Comparison of ENCODE assay signal across 13 mouse cellular contexts in the genomic region with DNA sequence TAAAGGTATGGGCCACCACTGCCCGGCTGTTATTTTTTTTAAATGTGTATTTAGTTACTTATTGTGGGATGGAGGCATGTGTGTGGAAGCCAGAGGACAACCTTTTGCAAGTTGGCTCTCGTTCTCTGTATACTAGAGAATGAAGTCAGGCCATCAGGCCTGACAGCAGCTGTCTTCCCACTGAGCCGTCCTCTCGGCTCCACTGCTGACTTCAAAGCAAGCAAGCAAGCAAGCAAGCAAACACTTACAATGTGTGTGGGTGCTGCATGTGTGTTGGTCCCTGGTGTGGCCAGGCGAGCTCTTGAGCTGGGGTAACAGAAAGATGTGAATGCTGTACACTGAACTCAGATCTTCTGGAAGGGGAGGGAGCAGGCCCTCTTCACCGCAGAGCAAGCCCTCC. TPM values are rescaled to one million over a fixed set of nuclear protein-coding genes. Genes with fewer than 3 reads are reported as not detected.
DNase-seq lines count a peak whose midpoint lies in the region; ATAC-seq and TF ChIP-seq lines count a peak whose summit lies in the region.
"Had no signal": no experiment of that assay in that cellular context is flagged by ENCODE, and none has a peak within 500 bp of the region (broad histone marks: within the 10 kb centered on the region; RNA-seq: fewer than 3 reads in every experiment).

No protein-coding gene starts in this region.

- 88% methylated on average over 6 of the region's 6 CpGs for WGBS in forebrain, embryonic 10.5 days
- 82% methylated on average over 6 of the region's 6 CpGs for WGBS in forebrain, embryonic 13.5 days
- 61% methylated on average over 6 of the region's 6 CpGs for WGBS in heart, embryonic 15.5 days
- 68% methylated on average over 6 of the region's 6 CpGs for WGBS in lung, embryonic 15.5 days
- WGBS in olfactory bulb, adult 2 months: 45% methylated on average over 6 of the region's 6 CpGs

- H3K4me1 ChIP-seq in forebrain, embryonic 10.5 days: peaks cover 23% of the 10 kb centered on the region
- peaks cover 20% of the 10 kb centered on the region for H3K4me1 ChIP-seq in forebrain, embryonic 13.5 days
- H3K4me1 ChIP-seq in heart, embryonic 15.5 days (replicated peaks): peaks cover 46% of the 10 kb centered on the region
- 0 out of 2 replicates have a peak, but pooled peaks cover 17% of the 10 kb centered on the region for H3K4me1 ChIP-seq in lung, embryonic 15.5 days
- peaks cover 32% of the 10 kb centered on the region for H3K4me1 ChIP-seq in olfactory bulb, adult 2 months (ENCODE audit: control insufficient read depth, insufficient read depth, low read length)

- TF ChIP-seq CTCF in olfactory bulb, adult 2 months (IDR thresholded peaks at IDR 0.05; ENCODE audit: insufficient read depth, low read depth, low read length): no peak

- no peaks in the 10 kb centered on the region; the same call in 1 of the 2 replicates for H3K9me3 ChIP-seq in forebrain, embryonic 10.5 days
- H3K9me3 ChIP-seq in forebrain, embryonic 13.5 days (replicated peaks): 0 out of 2 replicates have a peak, but pooled peaks cover 8% of the 10 kb centered on the region
- H3K9me3 ChIP-seq in heart, embryonic 15.5 days (replicated peaks): no peaks in the 10 kb centered on the region
- no peaks in the 10 kb centered on the region for H3K9me3 ChIP-seq in lung, embryonic 15.5 days
- H3K9me3 ChIP-seq: liver, embryonic 13.5 days; neural tube, embryonic 12.5 days had no signal

- no peak overlapping the region for H3K9ac ChIP-seq in forebrain, embryonic 13.5 days
- H3K9ac ChIP-seq in heart, embryonic 15.5 days: no peak overlapping the region
- no peak overlapping the region for H3K9ac ChIP-seq in lung, embryonic 15.5 days
- H3K9ac ChIP-seq: liver, embryonic 13.5 days; neural tube, embryonic 12.5 days had no signal

- ATAC-seq in forebrain, embryonic 13.5 days: no peak
- no peak for ATAC-seq in heart, embryonic 15.5 days (replicated peaks; ENCODE audit: insufficient number of reproducible peaks, insufficient read depth, low FRiP score, low read depth)
- ATAC-seq in lung, embryonic 15.5 days (ENCODE audit: borderline replicate concordance, extremely low read depth, low FRiP score, low TSS enrichment): no peak
- ATAC-seq in megakaryocyte progenitor cell, adult 5-6 weeks (replicated peaks; ENCODE audit: poor library complexity): no peak
- ATAC-seq: midbrain, embryonic 16.5 days had no signal

- no peak for TF ChIP-seq POLR2A in olfactory bulb, adult 2 months (IDR thresholded peaks at IDR 0.05; ENCODE audit: insufficient read depth, low read depth, low read length)

- H3K36me3 ChIP-seq in forebrain, embryonic 10.5 days (replicated peaks): peaks cover 37% of the 10 kb centered on the region
- H3K36me3 ChIP-seq in forebrain, embryonic 13.5 days (ENCODE audit: poor library complexity, severe bottlenecking): peaks cover 25% of the 10 kb centered on the region
- H3K36me3 ChIP-seq in heart, embryonic 15.5 days: peaks cover 19% of the 10 kb centered on the region
- peaks cover 9% of the 10 kb centered on the region; the same call in 1 of the 2 replicates for H3K36me3 ChIP-seq in lung, embryonic 15.5 days

- peak overlapping the region; percentile 66 for H3K27ac ChIP-seq in forebrain, embryonic 10.5 days
- H3K27ac ChIP-seq in forebrain, embryonic 13.5 days: no peak overlapping the region
- H3K27ac ChIP-seq in heart, embryonic 15.5 days: peak overlapping the region; percentile 77
- 0 out of 2 replicates have a peak overlapping the region, but pooled peaks have one; percentile 24 for H3K27ac ChIP-seq in lung, embryonic 15.5 days
- peak overlapping the region; percentile 53 for H3K27ac ChIP-seq in olfactory bulb, adult 2 months (ENCODE audit: insufficient read depth, low read depth, low read length)
- H3K27ac ChIP-seq: liver, embryonic 13.5 days; neural tube, embryonic 12.5 days had no signal

- no peak overlapping the region for H3K4me2 ChIP-seq in forebrain, embryonic 13.5 days
- H3K4me2 ChIP-seq in heart, embryonic 15.5 days: no peak overlapping the region
- H3K4me2 ChIP-seq in lung, embryonic 15.5 days: no peak overlapping the region
- H3K4me2 ChIP-seq: liver, embryonic 13.5 days; neural tube, embryonic 12.5 days had no signal

- no peak overlapping the region for H3K4me3 ChIP-seq in forebrain, embryonic 10.5 days
- no peak overlapping the region for H3K4me3 ChIP-seq in forebrain, embryonic 13.5 days
- no peak overlapping the region for H3K4me3 ChIP-seq in heart, embryonic 15.5 days
- H3K4me3 ChIP-seq in lung, embryonic 15.5 days: no peak overlapping the region
- H3K4me3 ChIP-seq in olfactory bulb, adult 2 months (ENCODE audit: insufficient read depth, low read depth, low read length): no peak overlapping the region
- H3K4me3 ChIP-seq: liver, embryonic 13.5 days; neural tube, embryonic 12.5 days had no signal

- H3K27me3 ChIP-seq in forebrain, embryonic 10.5 days (ENCODE audit: poor library complexity, severe bottlenecking): no peaks in the 10 kb centered on the region
- H3K27me3 ChIP-seq in forebrain, embryonic 13.5 days: no peaks in the 10 kb centered on the region
- H3K27me3 ChIP-seq in heart, embryonic 15.5 days: no peaks in the 10 kb centered on the region
- H3K27me3 ChIP-seq in lung, embryonic 15.5 days: no peaks in the 10 kb centered on the region
- H3K27me3 ChIP-seq: liver, embryonic 13.5 days; neural tube, embryonic 12.5 days had no signal

- DNase-seq in forebrain, embryonic 10.5 days (ENCODE audit: extremely low spot score, low spot score): no peak
- no peak for DNase-seq in heart, postnatal 4 days
- DNase-seq in lung, postnatal 25 days (ENCODE audit: low spot score): no peak
- DNase-seq: liver, embryonic 13.5 days; retina, postnatal 1 day; thymus, postnatal 36 days had no signal

RNA-seq across cellular contexts. Expression of a gene that starts 27.9 kb away (rescaled TPM):
- 20.4 and 21.6 TPM in 2 replicates for polyA plus RNA-seq in forebrain, embryonic 10.5 days (2016; fragmentation: Nextera tagmentation; extraction: Ambion mirVana)
- 19.2 and 21.7 TPM in 2 replicates for polyA plus RNA-seq in forebrain, embryonic 13.5 days (2015; fragmentation: Nextera tagmentation; extraction: Ambion mirVana)
- polyA plus RNA-seq in heart, embryonic 15.5 days (2015; fragmentation: Nextera tagmentation; extraction: Ambion mirVana): 20.8 and 26.9 TPM in 2 replicates
- 10 to 100 TPM; 63.9 to 73.8 TPM for total RNA-seq in heart, postnatal 4 days (2021)
- 24.4 and 24.6 TPM in 2 replicates for polyA plus RNA-seq in lung, embryonic 15.5 days (2015; fragmentation: Nextera tagmentation; extraction: Ambion mirVana)
- 109 and 181 TPM in 2 replicates for polyA plus RNA-seq in olfactory bulb, adult 2 months (2012; ENCODE audit: insufficient read depth, insufficient read length, low replicate concordance, missing spikeins)
- total RNA-seq in megakaryocyte progenitor cell, adult 5-6 weeks (2015): 6.9 and 9.3 TPM in 2 replicates
- total RNA-seq in megakaryocyte progenitor cell, adult 5-6 weeks (2017): 8.6 and 10.5 TPM in 2 replicates

RNA-seq across cellular contexts. Expression of a gene that starts 37.7 kb away (rescaled TPM):
- polyA plus RNA-seq in forebrain, embryonic 10.5 days (2016; fragmentation: Nextera tagmentation; extraction: Ambion mirVana): 470 and 483 TPM in 2 replicates
- polyA plus RNA-seq in forebrain, embryonic 13.5 days (2015; fragmentation: Nextera tagmentation; extraction: Ambion mirVana): 322 and 326 TPM in 2 replicates
- polyA plus RNA-seq in heart, embryonic 15.5 days (2015; fragmentation: Nextera tagmentation; extraction: Ambion mirVana): 138 and 157 TPM in 2 replicates
- 100 to 1,000 TPM; 182 to 184 TPM for total RNA-seq in heart, postnatal 4 days (2021)
- 284 and 298 TPM in 2 replicates for polyA plus RNA-seq in lung, embryonic 15.5 days (2015; fragmentation: Nextera tagmentation; extraction: Ambion mirVana)
- not detected in 2 replicates for polyA plus RNA-seq in olfactory bulb, adult 2 months (2012; ENCODE audit: insufficient read depth, insufficient read length, low replicate concordance, missing spikeins)
- 782 and 829 TPM in 2 replicates for total RNA-seq in megakaryocyte progenitor cell, adult 5-6 weeks (2015)
- 543 and 606 TPM in 2 replicates for total RNA-seq in megakaryocyte progenitor cell, adult 5-6 weeks (2017)

RNA-seq across cellular contexts. Expression of a gene that starts 43.2 kb away (rescaled TPM):
- polyA plus RNA-seq in forebrain, embryonic 10.5 days (2016; fragmentation: Nextera tagmentation; extraction: Ambion mirVana): 35.2 and 36.1 TPM in 2 replicates
- 48.4 and 48.9 TPM in 2 replicates for polyA plus RNA-seq in forebrain, embryonic 13.5 days (2015; fragmentation: Nextera tagmentation; extraction: Ambion mirVana)
- polyA plus RNA-seq in heart, embryonic 15.5 days (2015; fragmentation: Nextera tagmentation; extraction: Ambion mirVana): 40.2 and 41.3 TPM in 2 replicates
- 10 to 100 TPM; 22.6 to 24.4 TPM for total RNA-seq in heart, postnatal 4 days (2021)
- polyA plus RNA-seq in lung, embryonic 15.5 days (2015; fragmentation: Nextera tagmentation; extraction: Ambion mirVana): 43.6 and 46.2 TPM in 2 replicates
- polyA plus RNA-seq in olfactory bulb, adult 2 months (2012; ENCODE audit: insufficient read depth, insufficient read length, low replicate concordance, missing spikeins): 288 TPM in 1 of 2 replicates, not detected in the other
- 60.6 and 64.6 TPM in 2 replicates for total RNA-seq in megakaryocyte progenitor cell, adult 5-6 weeks (2015)
- total RNA-seq in megakaryocyte progenitor cell, adult 5-6 weeks (2017): 17.2 and 23.0 TPM in 2 replicates
